Mouse (Mus musculus) heart, embryonic 11.5 days (tissue): Measurements from ENCODE around the gene Tbc1d24. TPM values are rescaled to one million over a fixed set of nuclear protein-coding genes. Genes with fewer than 3 reads are reported as not detected.

ENCODE experiments used
- ATAC-seq: fragments of 200-750 bp; cut with Nextera tagmentation; replicated peaks from 2 replicates; pipeline ENCODE4 v1.8.0; 2017; ENCODE audit warnings: moderate library complexity; ENCODE audit not compliant: insufficient number of reproducible peaks, low FRiP score, low TSS enrichment
- H3K27ac ChIP-seq: fragments of 300-500 bp; sonication (generic); 2 replicates; pipeline ENCODE4 v1.5.1; 2014; ENCODE audit warnings: mild to moderate bottlenecking, low read depth, low read length
- H3K27me3 ChIP-seq: fragments of 300-500 bp; sonication (generic); 2 replicates; pipeline ENCODE4 v1.6.1; 2014; ENCODE audit warnings: mild to moderate bottlenecking, low read length, mixed read lengths; ENCODE audit not compliant: control insufficient read depth, insufficient read depth
- H3K36me3 ChIP-seq: fragments of 300-500 bp; sonication (generic); 2 replicates; pipeline ENCODE4 v1.6.1; 2014; ENCODE audit warnings: mild to moderate bottlenecking, low read length, moderate library complexity, mixed read lengths; ENCODE audit not compliant: control insufficient read depth, insufficient read depth
- H3K4me1 ChIP-seq: fragments of 300-500 bp; sonication (generic); 2 replicates; pipeline ENCODE4 v1.6.1; 2014; ENCODE audit warnings: low read length; ENCODE audit not compliant: control insufficient read depth, insufficient read depth
- H3K4me2 ChIP-seq: fragments of 300-500 bp; sonication (generic); 2 replicates; pipeline ENCODE4 v1.6.1; 2014; ENCODE audit warnings: mild to moderate bottlenecking, moderate library complexity
- H3K4me3 ChIP-seq: fragments of 300-500 bp; sonication (generic); 2 replicates; pipeline ENCODE4 v1.5.1; 2014; ENCODE audit warnings: low read depth, low read length
- H3K9ac ChIP-seq: fragments of 300-500 bp; sonication (generic); 2 replicates; pipeline ENCODE4 v1.6.1; 2014; ENCODE audit warnings: mild to moderate bottlenecking, low read depth, low read length, moderate library complexity
- H3K9me3 ChIP-seq: fragments of 300-500 bp; sonication (generic); replicated peaks from 2 replicates; pipeline ENCODE4 v1.6.1; 2016; ENCODE audit warnings: low read length; ENCODE audit not compliant: control insufficient read depth
- WGBS: fragments of 180-500 bp; shearing (Covaris S2); extraction: QIAGEN DNeasy Blood & Tissue Kit; methylation state at CpG from one replicate; pipeline ENCODE4 v1.1.7; 2014; ENCODE audit not compliant: insufficient replicate concordance; 5-methylcytosine and 5-hydroxymethylcytosine counted together
- polyA plus RNA-seq: library from polyadenylated mRNA; unstranded; fragments of >200 nt; fragmentation: Nextera tagmentation; extraction: Ambion mirVana; gene quantifications from 2 replicates; pipeline ENCODE4 v1.2.1, GENCODE M21; 2014

Gene Tbc1d24
- polyA plus RNA-seq, 1 experiment from 2014 or later, result 5.2 TPM

- 55% methylated on average over 34 of the region's 34 CpGs for WGBS
- Histone ChIP-seq H3K27me3 (peaks cover 32% of the 10 kb centered on the region), H3K27ac (peak overlapping the region; percentile 48; the same call in 1 of the 2 replicates), H3K4me2 (peak overlapping the region; percentile 97), H3K4me1 (peaks cover 67% of the 10 kb centered on the region), H3K36me3 (no peaks in the 10 kb centered on the region), H3K9me3 (no peaks in the 10 kb centered on the region), H3K9ac (peak overlapping the region; percentile 66; the same call in 1 of the 2 replicates), H3K4me3 (peak overlapping the region; percentile 44)
- ATAC-seq, result no peak
These were observed 2.6 kb upstream of the Tbc1d24 start for GRCm38 (mm10) chr17:24207768-24208640.

- no peak overlapping the region for H3K27ac ChIP-seq
- H3K4me1 ChIP-seq, result peaks cover 68% of the 10 kb centered on the region
- 0 out of 2 replicates have a peak, but pooled peaks have one; percentile 25 for ATAC-seq
- peak overlapping the region; percentile 70 for H3K9ac ChIP-seq
- peak overlapping the region; percentile 97 for H3K4me2 ChIP-seq
- H3K9me3 ChIP-seq, result no peaks in the 10 kb centered on the region
- H3K36me3 ChIP-seq, result no peaks in the 10 kb centered on the region
- H3K27me3 ChIP-seq, result peaks cover 32% of the 10 kb centered on the region
- peak overlapping the region; percentile 71 for H3K4me3 ChIP-seq
- 6% methylated on average over 60 of the region's 62 CpGs for WGBS
These were observed 1.3 kb upstream of the Tbc1d24 start for GRCm38 (mm10) chr17:24206451-24207351.

- WGBS, result 8% methylated on average over 15 of the region's 15 CpGs
These were observed 573 bp upstream of the Tbc1d24 start for GRCm38 (mm10) chr17:24205908-24206361.

GRCm38 (mm10) chr17:24204846-24205245, 516 bp downstream of the Tbc1d24 start:
- peak overlapping the region; percentile 71 for H3K4me3 ChIP-seq
- 0 out of 2 replicates have a peak overlapping the region, but pooled peaks have one; percentile 10 for H3K27ac ChIP-seq
- 7% methylated on average over 7 of the region's 7 CpGs for WGBS
- peaks cover 66% of the 10 kb centered on the region for H3K4me1 ChIP-seq
- H3K9me3 ChIP-seq, result no peaks in the 10 kb centered on the region
- peak overlapping the region; percentile 84 for H3K9ac ChIP-seq
- H3K36me3 ChIP-seq, result no peaks in the 10 kb centered on the region
- peak overlapping the region; percentile 97 for H3K4me2 ChIP-seq
- H3K27me3 ChIP-seq, result peaks cover 25% of the 10 kb centered on the region
- ATAC-seq, result no peak

More at GRCm38 (mm10) chr17:24205908-24206361, 573 bp upstream of the Tbc1d24 start:
- H3K27ac ChIP-seq, result 0 out of 2 replicates have a peak overlapping the region, but pooled peaks have one; percentile 46
- H3K9ac ChIP-seq, result peak overlapping the region; percentile 84
- peaks cover 62% of the 10 kb centered on the region for H3K4me1 ChIP-seq
- no peaks in the 10 kb centered on the region for H3K36me3 ChIP-seq
- H3K9me3 ChIP-seq, result no peaks in the 10 kb centered on the region
- H3K4me3 ChIP-seq, result peak overlapping the region; percentile 71
- ATAC-seq, result 0 out of 2 replicates have a peak, but pooled peaks have one; percentile 2
- peaks cover 29% of the 10 kb centered on the region for H3K27me3 ChIP-seq
- peak overlapping the region; percentile 97 for H3K4me2 ChIP-seq

- H3K36me3 ChIP-seq, result no peaks in the 10 kb centered on the region
- peak overlapping the region; percentile 97 for H3K4me2 ChIP-seq
- H3K4me3 ChIP-seq, result no peak overlapping the region
- 62% methylated on average over 3 of the region's 3 CpGs for WGBS
- no peak overlapping the region; the same call in 1 of the 2 replicates for H3K9ac ChIP-seq
- no peak for ATAC-seq
- peaks cover 22% of the 10 kb centered on the region for H3K27me3 ChIP-seq
- peaks cover 70% of the 10 kb centered on the region for H3K4me1 ChIP-seq
- H3K27ac ChIP-seq, result peak overlapping the region; percentile 29; the same call in 1 of the 2 replicates
- H3K9me3 ChIP-seq, result no peaks in the 10 kb centered on the region
These were observed 1.5 kb downstream of the Tbc1d24 start for GRCm38 (mm10) chr17:24203611-24204534.

GRCm38 (mm10) chr17:24203068-24203467, 2.3 kb downstream of the Tbc1d24 start:
- Histone ChIP-seq H3K9me3 (no peaks in the 10 kb centered on the region), H3K36me3 (no peaks in the 10 kb centered on the region), H3K4me2 (peak overlapping the region; percentile 23), H3K4me3 (no peak overlapping the region), H3K4me1 (peaks cover 63% of the 10 kb centered on the region), H3K27me3 (peaks cover 20% of the 10 kb centered on the region), H3K9ac (no peak overlapping the region), H3K27ac (peak overlapping the region; percentile 29; the same call in 1 of the 2 replicates)
- 25% methylated on average over 4 of the region's 4 CpGs for WGBS
- ATAC-seq, result no peak

- Histone ChIP-seq H3K4me3 (no peak overlapping the region), H3K36me3 (no peaks in the 10 kb centered on the region), H3K9me3 (no peaks in the 10 kb centered on the region), H3K4me1 (peaks cover 59% of the 10 kb centered on the region), H3K27ac (no peak overlapping the region), H3K27me3 (peaks cover 3% of the 10 kb centered on the region), H3K4me2 (no peak overlapping the region), H3K9ac (no peak overlapping the region)
- ATAC-seq, result no peak
- 69% methylated on average over 4 of the region's 4 CpGs for WGBS
These were observed 4.3 kb downstream of the Tbc1d24 start for GRCm38 (mm10) chr17:24201092-24201491.
